Comparison of ENCODE assay signal across 21 mouse cellular contexts in the genomic region with DNA sequence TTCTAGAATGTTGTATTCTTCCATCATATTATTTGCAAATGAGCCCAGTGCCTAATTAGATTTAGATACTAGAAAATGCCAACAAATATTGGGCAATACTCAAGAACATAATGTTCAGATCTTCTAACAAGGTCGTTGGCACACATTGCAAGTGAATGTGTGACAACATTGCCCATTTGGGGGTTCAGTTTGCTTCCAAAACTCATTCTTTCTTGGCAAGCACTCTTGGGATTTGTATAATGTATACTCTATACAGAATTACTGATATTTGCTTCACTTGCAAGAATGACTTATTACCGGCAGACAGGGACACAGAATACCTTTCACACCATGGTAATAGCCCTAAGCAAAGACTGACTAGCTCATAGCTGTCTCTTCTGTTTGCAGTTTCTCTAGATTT.
DNase-seq lines count a peak whose midpoint lies in the region; ATAC-seq and TF ChIP-seq lines count a peak whose summit lies in the region.
"Had no signal": no experiment of that assay in that cellular context is flagged by ENCODE, and none has a peak within 500 bp of the region (broad histone marks: within the 10 kb centered on the region; RNA-seq: fewer than 3 reads in every experiment).

No protein-coding gene starts in this region.

- no peaks in the 10 kb centered on the region for H3K4me1 ChIP-seq in forebrain, postnatal 0 days (ENCODE audit: insufficient read depth)
- no peaks in the 10 kb centered on the region for H3K4me1 ChIP-seq in forebrain, embryonic 11.5 days (replicated peaks; ENCODE audit: control insufficient read depth, insufficient read depth, low read length)
- H3K4me1 ChIP-seq: embryonic facial prominence, embryonic 10.5 days; embryonic facial prominence, embryonic 12.5 days; forebrain, embryonic 10.5 days; forebrain, embryonic 15.5 days had no signal

- H3K4me2 ChIP-seq in forebrain, postnatal 0 days (ENCODE audit: low read depth), result no peak overlapping the region
- H3K4me2 ChIP-seq in forebrain, embryonic 11.5 days (ENCODE audit: low read depth, low read length, severe bottlenecking), result no peak overlapping the region
- H3K4me2 ChIP-seq: embryonic facial prominence, embryonic 12.5 days; forebrain, embryonic 15.5 days had no signal

- H3K27ac ChIP-seq in forebrain, postnatal 0 days (ENCODE audit: low read depth, low read length), result no peak overlapping the region
- no peak overlapping the region for H3K27ac ChIP-seq in forebrain, embryonic 11.5 days (ENCODE audit: low read depth, low read length)
- H3K27ac ChIP-seq: embryonic facial prominence, embryonic 10.5 days; embryonic facial prominence, embryonic 12.5 days; forebrain, embryonic 10.5 days; forebrain, embryonic 15.5 days had no signal

- ATAC-seq in forebrain, postnatal 0 days, result no peak
- no peak for ATAC-seq in forebrain, embryonic 11.5 days (replicated peaks; ENCODE audit: low FRiP score)
- ATAC-seq: forebrain, embryonic 15.5 days had no signal

- TF ChIP-seq POLR2A in brain, embryonic 14.5 days (IDR thresholded peaks at IDR 0.05; ENCODE audit: borderline replicate concordance, extremely low read depth, insufficient read depth, insufficient read length, poor library complexity, severe bottlenecking), result no peak

- H3K4me3 ChIP-seq in forebrain, postnatal 0 days (ENCODE audit: low read depth, low read length), result no peak overlapping the region
- H3K4me3 ChIP-seq in forebrain, embryonic 11.5 days (ENCODE audit: low read depth, low read length), result no peak overlapping the region
- H3K4me3 ChIP-seq: embryonic facial prominence, embryonic 10.5 days; embryonic facial prominence, embryonic 12.5 days; forebrain, embryonic 10.5 days; forebrain, embryonic 15.5 days had no signal

- 64% methylated on average over 2 of the region's 2 CpGs for WGBS in forebrain, postnatal 0 days
- WGBS in forebrain, embryonic 11.5 days, result 67% methylated on average over 2 of the region's 2 CpGs

- no peak overlapping the region for H3K9ac ChIP-seq in forebrain, postnatal 0 days
- H3K9ac ChIP-seq in forebrain, embryonic 11.5 days (ENCODE audit: low read length), result no peak overlapping the region
- H3K9ac ChIP-seq: embryonic facial prominence, embryonic 12.5 days; forebrain, embryonic 15.5 days had no signal

- peak; percentile 12 for DNase-seq in forebrain, postnatal 0 days
- DNase-seq in forebrain, embryonic 11.5 days (ENCODE audit: low spot score), result no peak
- peak; percentile 9 for DNase-seq in layer of hippocampus, adult 9-11 months
- no peak for DNase-seq in layer of hippocampus, postnatal 25 days (ENCODE audit: extremely low spot score in 1 of 2, low spot score in 1 of 2)
- DNase-seq in brain, embryonic 14.5 days (ENCODE audit: low read depth), result peak; percentile 53
- peak; percentile 56 for DNase-seq in fat pad, adult 2 months (ENCODE audit: extremely low read depth, low read depth, low spot score)
- DNase-seq in frontal cortex, adult 2 months (ENCODE audit: extremely low spot score in 1 of 2, low spot score in 1 of 2), result no peak
- no peak for DNase-seq in embryo, embryonic 11 days
- DNase-seq: adrenal gland, adult 2 months; adrenal gland, postnatal 14 days; adrenal gland, postnatal 36 days; cerebellum, adult 11 months; cerebellum, adult 18-20 months; cerebellum, adult 8-10 months; cerebellum, adult 9-11 months; cerebellum, postnatal 14 days; cerebellum, postnatal 36 days had no signal

- no peaks in the 10 kb centered on the region for H3K9me3 ChIP-seq in forebrain, postnatal 0 days (ENCODE audit: low read length)
- no peaks in the 10 kb centered on the region for H3K9me3 ChIP-seq in forebrain, embryonic 11.5 days (ENCODE audit: control insufficient read depth, low read length)
- H3K9me3 ChIP-seq: embryonic facial prominence, embryonic 10.5 days; embryonic facial prominence, embryonic 12.5 days; forebrain, embryonic 10.5 days; forebrain, embryonic 15.5 days had no signal

- TF ChIP-seq CTCF in forebrain, postnatal 0 days (IDR thresholded peaks at IDR 0.05; ENCODE audit: low read depth), result no peak
- TF ChIP-seq CTCF in brain, embryonic 14.5 days (IDR thresholded peaks at IDR 0.05; ENCODE audit: borderline replicate concordance, extremely low read depth, insufficient read depth, insufficient read length), result no peak

- no peaks in the 10 kb centered on the region for H3K27me3 ChIP-seq in forebrain, postnatal 0 days (ENCODE audit: insufficient read depth, low read length)
- no peaks in the 10 kb centered on the region for H3K27me3 ChIP-seq in forebrain, embryonic 11.5 days (ENCODE audit: control insufficient read depth, insufficient read depth, low read length)
- H3K27me3 ChIP-seq: embryonic facial prominence, embryonic 12.5 days; forebrain, embryonic 15.5 days had no signal

- no peaks in the 10 kb centered on the region for H3K36me3 ChIP-seq in forebrain, postnatal 0 days (ENCODE audit: insufficient read depth)
- no peaks in the 10 kb centered on the region for H3K36me3 ChIP-seq in forebrain, embryonic 11.5 days (ENCODE audit: control insufficient read depth, insufficient read depth, low read length)
- H3K36me3 ChIP-seq: embryonic facial prominence, embryonic 10.5 days; embryonic facial prominence, embryonic 12.5 days; forebrain, embryonic 10.5 days; forebrain, embryonic 15.5 days had no signal

Comparison
In these comparisons a context has a peak if more than half of its experiments do, and no peak if none do; other contexts are left out.
1. DNase-seq: peak in forebrain, postnatal 0 days (single experiment), layer of hippocampus, adult 9-11 months (single experiment), brain, embryonic 14.5 days (single experiment) and fat pad, adult 2 months (single experiment); none in forebrain, embryonic 11.5 days (single experiment), layer of hippocampus, postnatal 25 days (0 of 2), frontal cortex, adult 2 months (0 of 2) and embryo, embryonic 11 days (single experiment).